Mouse (Mus musculus): ENCODE measurements at regions not wholly inside any gene's neighbourhood (a gene's known extent, or its start where the extent isn't known, plus 50 kb on each side); places are given as distances from the start of the nearest gene placed in this dataset.
A peak's percentile ranks its signal among the peaks of the same experiment; 100 is the strongest.

GRCm38 (mm10) chr2:166399140-166399830, 243.8 kb upstream of the Sulf2 start:
- no peak for DNase-seq
- H3K27me3 ChIP-seq (ENCODE audit: insufficient read depth, low read length): 0 out of 2 replicates have a peak, but pooled peaks cover 5% of the 10 kb centered on the region
- H3K27ac ChIP-seq (ENCODE audit: low read depth, low read length): no peak overlapping the region
- no peaks in the 10 kb centered on the region for H3K4me1 ChIP-seq (ENCODE audit: insufficient read depth)
- no peak overlapping the region for H3K4me3 ChIP-seq (ENCODE audit: low read depth, low read length)
- no peak for ATAC-seq
- WGBS: 42% methylated on average over 6 of the region's 6 CpGs
- no peak overlapping the region for H3K9ac ChIP-seq
- H3K36me3 ChIP-seq (ENCODE audit: insufficient read depth): no peaks in the 10 kb centered on the region
- no peak for TF ChIP-seq CTCF (IDR thresholded peaks at IDR 0.05; ENCODE audit: low read depth)
- no peaks in the 10 kb centered on the region for H3K9me3 ChIP-seq (ENCODE audit: low read length)
- no peak overlapping the region for H3K4me2 ChIP-seq (ENCODE audit: low read depth)

- Histone ChIP-seq H3K36me3 (ENCODE audit: insufficient read depth) (no peaks in the 10 kb centered on the region), H3K4me3 (ENCODE audit: low read depth, low read length) (no peak overlapping the region), H3K9me3 (ENCODE audit: low read length) (no peaks in the 10 kb centered on the region), H3K9ac (no peak overlapping the region), H3K4me2 (ENCODE audit: low read depth) (no peak overlapping the region), H3K4me1 (ENCODE audit: insufficient read depth) (no peaks in the 10 kb centered on the region), H3K27me3 (ENCODE audit: insufficient read depth, low read length) (0 out of 2 replicates have a peak, but pooled peaks cover 5% of the 10 kb centered on the region), H3K27ac (ENCODE audit: low read depth, low read length) (no peak overlapping the region)
- no peak for DNase-seq
- 77% methylated on average over 5 of the region's 5 CpGs for WGBS
- no peak for TF ChIP-seq CTCF (IDR thresholded peaks at IDR 0.05; ENCODE audit: low read depth)
- no peak for ATAC-seq
Observed at GRCm38 (mm10) chr2:166398774-166399139, 243.3 kb upstream of the Sulf2 start.

DNA sequence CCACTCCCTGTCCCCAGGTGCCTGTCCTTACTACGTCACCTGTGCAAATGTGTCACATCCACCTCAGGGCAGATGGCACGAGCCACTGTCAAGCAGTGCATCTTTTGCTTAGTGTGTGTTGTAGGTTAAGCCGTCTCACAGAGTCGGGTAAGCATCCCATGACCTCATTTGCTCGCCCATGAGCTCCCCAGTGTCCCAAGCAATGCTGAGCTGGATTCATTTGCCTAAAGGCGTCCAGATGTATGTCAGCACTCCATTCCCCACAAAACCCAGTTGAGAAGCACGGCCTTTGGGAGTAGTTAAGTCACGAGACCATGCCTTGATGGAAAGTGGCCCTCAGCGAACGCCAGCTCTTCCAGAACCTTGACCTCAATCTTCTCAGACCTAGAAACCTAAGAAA, 242.7 kb upstream of the Sulf2 start:
- Histone ChIP-seq H3K9ac (no peak overlapping the region), H3K27me3 (ENCODE audit: insufficient read depth, low read length) (0 out of 2 replicates have a peak, but pooled peaks cover 5% of the 10 kb centered on the region), H3K4me2 (ENCODE audit: low read depth) (no peak overlapping the region), H3K4me3 (ENCODE audit: low read depth, low read length) (no peak overlapping the region), H3K4me1 (ENCODE audit: insufficient read depth) (no peaks in the 10 kb centered on the region), H3K27ac (ENCODE audit: low read depth, low read length) (no peak overlapping the region), H3K9me3 (ENCODE audit: low read length) (no peaks in the 10 kb centered on the region), H3K36me3 (ENCODE audit: insufficient read depth) (no peaks in the 10 kb centered on the region)
- ATAC-seq (no peak), DNase-seq (no peak)
- 87% methylated on average over 10 of the region's 10 CpGs for WGBS
- TF ChIP-seq CTCF (IDR thresholded peaks at IDR 0.05; ENCODE audit: low read depth): no peak

DNA sequence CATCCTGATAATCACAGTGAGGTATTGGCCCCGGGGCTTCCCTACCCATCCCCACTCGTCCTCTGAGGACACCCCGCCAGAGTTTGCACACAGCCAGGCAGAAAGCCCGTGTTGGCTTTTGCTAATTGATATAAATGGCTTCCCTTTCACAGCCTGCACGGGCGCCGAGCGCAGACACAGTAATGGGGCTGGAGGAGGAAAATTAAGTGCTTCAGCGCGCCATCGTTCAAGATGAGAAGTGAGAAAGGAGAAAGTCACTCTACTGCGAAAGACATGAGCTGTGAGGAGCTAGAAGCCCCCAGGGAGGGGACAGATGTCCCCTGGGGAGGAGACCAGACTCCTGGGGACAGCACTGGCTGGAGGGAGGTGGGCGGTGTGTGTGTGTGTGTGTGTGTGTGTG, 239.2 kb upstream of the Sulf2 start:
- H3K9ac ChIP-seq: no peak overlapping the region
- 26% methylated on average over 13 of the region's 13 CpGs for WGBS
- ATAC-seq: peak; percentile 61; the same call in 1 of the 2 replicates

DNA sequence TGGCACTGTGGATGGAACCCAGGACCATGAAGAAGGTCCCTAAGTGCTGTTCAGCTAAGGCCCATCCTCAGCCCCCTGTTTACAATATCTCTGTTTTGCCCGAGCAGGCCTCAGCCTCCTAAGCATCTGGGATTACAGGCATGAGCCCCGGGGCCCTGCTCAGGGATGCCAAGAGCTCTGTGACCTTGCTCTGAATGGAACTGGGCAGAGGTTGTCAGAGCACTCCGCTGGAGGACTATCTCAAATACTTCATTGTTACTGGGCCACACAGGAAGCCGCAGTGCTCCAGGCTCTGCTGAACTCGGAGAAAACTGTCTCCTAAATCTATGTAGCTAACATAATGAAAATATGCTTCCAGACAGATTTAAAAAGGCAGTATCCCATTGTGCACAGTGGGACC, 235.7 kb upstream of the Sulf2 start:
- no peak overlapping the region for H3K4me2 ChIP-seq (ENCODE audit: low read depth)
- no peak overlapping the region for H3K9ac ChIP-seq
- no peaks in the 10 kb centered on the region for H3K9me3 ChIP-seq (ENCODE audit: low read length)
- 38% methylated on average over 5 of the region's 5 CpGs for WGBS
- no peak for DNase-seq
- no peak overlapping the region for H3K4me3 ChIP-seq (ENCODE audit: low read depth, low read length)
- no peak overlapping the region for H3K27ac ChIP-seq (ENCODE audit: low read depth, low read length)
- no peak for TF ChIP-seq CTCF (IDR thresholded peaks at IDR 0.05; ENCODE audit: low read depth)
- no peaks in the 10 kb centered on the region for H3K36me3 ChIP-seq (ENCODE audit: insufficient read depth)
- H3K27me3 ChIP-seq (ENCODE audit: insufficient read depth, low read length): no peaks in the 10 kb centered on the region
- ATAC-seq: no peak
- no peaks in the 10 kb centered on the region for H3K4me1 ChIP-seq (ENCODE audit: insufficient read depth)

More for the DNA sequence above, 239.2 kb upstream of the Sulf2 start:
- no peaks in the 10 kb centered on the region for H3K4me1 ChIP-seq (ENCODE audit: insufficient read depth)
- no peaks in the 10 kb centered on the region for H3K9me3 ChIP-seq (ENCODE audit: low read length)
- TF ChIP-seq CTCF (IDR thresholded peaks at IDR 0.05; ENCODE audit: low read depth): no peak
- no peaks in the 10 kb centered on the region for H3K36me3 ChIP-seq (ENCODE audit: insufficient read depth)
- no peak overlapping the region for H3K4me3 ChIP-seq (ENCODE audit: low read depth, low read length)
- H3K27me3 ChIP-seq (ENCODE audit: insufficient read depth, low read length): 0 out of 2 replicates have a peak, but pooled peaks cover 5% of the 10 kb centered on the region
- no peak overlapping the region for H3K4me2 ChIP-seq (ENCODE audit: low read depth)
- peak; percentile 57 for DNase-seq
- H3K27ac ChIP-seq (ENCODE audit: low read depth, low read length): no peak overlapping the region

- Histone ChIP-seq H3K4me1 (ENCODE audit: insufficient read depth) (peaks cover 4% of the 10 kb centered on the region; the same call in 1 of the 2 replicates), H3K27ac (ENCODE audit: low read depth, low read length) (no peak overlapping the region), H3K4me3 (ENCODE audit: low read depth, low read length) (no peak overlapping the region), H3K27me3 (ENCODE audit: insufficient read depth, low read length) (no peaks in the 10 kb centered on the region; the same call in 1 of the 2 replicates), H3K4me2 (ENCODE audit: low read depth) (no peak overlapping the region), H3K9me3 (ENCODE audit: low read length) (no peaks in the 10 kb centered on the region), H3K36me3 (ENCODE audit: insufficient read depth) (no peaks in the 10 kb centered on the region; the same call in 1 of the 2 replicates), H3K9ac (no peak overlapping the region)
- WGBS: 38% methylated on average over 6 of the region's 6 CpGs
- ATAC-seq (peak; percentile 18; the same call in 1 of the 2 replicates), DNase-seq (peak; percentile 23)
- no peak for TF ChIP-seq CTCF (IDR thresholded peaks at IDR 0.05; ENCODE audit: low read depth)
Observed at GRCm38 (mm10) chr2:166388050-166388449, 232.6 kb upstream of the Sulf2 start.

DNA sequence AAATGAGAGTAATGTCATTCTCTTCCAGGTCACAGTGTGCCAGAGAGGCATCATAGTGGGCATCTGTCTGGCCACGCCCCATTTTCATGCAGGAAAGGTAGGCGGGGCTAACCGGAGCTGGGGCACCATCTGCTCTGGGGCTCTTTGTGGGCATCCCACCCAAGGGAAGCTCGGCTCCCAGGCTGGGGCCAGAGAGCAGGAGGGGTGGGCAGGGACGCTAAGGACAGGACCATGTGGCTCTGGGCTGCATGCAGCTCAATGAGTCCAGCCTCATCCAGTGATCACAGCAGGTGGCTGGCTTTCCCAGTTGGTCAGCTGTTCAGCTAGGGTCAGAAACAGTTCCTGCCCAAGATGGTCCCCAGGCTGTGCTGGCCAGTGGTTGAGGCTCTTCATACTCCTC, 231.4 kb upstream of the Sulf2 start:
- H3K27me3 ChIP-seq (ENCODE audit: insufficient read depth, low read length): no peaks in the 10 kb centered on the region; the same call in 1 of the 2 replicates
- H3K27ac ChIP-seq (ENCODE audit: low read depth, low read length): no peak overlapping the region
- no peak for TF ChIP-seq CTCF (IDR thresholded peaks at IDR 0.05; ENCODE audit: low read depth)
- WGBS: 79% methylated on average over 5 of the region's 5 CpGs
- H3K4me1 ChIP-seq (ENCODE audit: insufficient read depth): peaks cover 4% of the 10 kb centered on the region; the same call in 1 of the 2 replicates
- no peak overlapping the region for H3K4me3 ChIP-seq (ENCODE audit: low read depth, low read length)
- ATAC-seq (no peak), DNase-seq (no peak)
- no peaks in the 10 kb centered on the region for H3K9me3 ChIP-seq (ENCODE audit: low read length)
- H3K4me2 ChIP-seq (ENCODE audit: low read depth): no peak overlapping the region
- no peak overlapping the region for H3K9ac ChIP-seq
- H3K36me3 ChIP-seq (ENCODE audit: insufficient read depth): no peaks in the 10 kb centered on the region; the same call in 1 of the 2 replicates

Measured in forebrain, postnatal 0 days (tissue).